Mouse (Mus musculus) E14TG2a.4 (cell line): ENCODE measurements around the gene Ndel1.
A peak's percentile ranks its signal among the peaks of the same experiment; 100 is the strongest.

Experiments used
- H3K27me3 ChIP-seq: 2 replicates; pipeline ENCODE4 v1.6.1; 2014; ENCODE audit warnings: low read length, control low read depth; ENCODE audit not compliant: insufficient read depth
- H3K36me3 ChIP-seq: 2 replicates; pipeline ENCODE4 v1.6.1; 2014; ENCODE audit warnings: low read length, control low read depth; ENCODE audit not compliant: insufficient read depth
- H3K4me1 ChIP-seq: replicated peaks from 2 replicates; pipeline ENCODE4 v1.6.1; 2014; ENCODE audit warnings: low read depth, low read length, control low read depth
- H3K4me3 ChIP-seq: replicated peaks from 2 replicates; pipeline ENCODE4 v1.5.1; 2014; ENCODE audit warnings: mild to moderate bottlenecking, low read length
- H3K9me3 ChIP-seq: 2 replicates; pipeline ENCODE4 v1.6.1; 2014; ENCODE audit warnings: low read length, control low read depth
- CTCF ChIP-seq: conservative IDR thresholded peaks from 2 replicates; pipeline ENCODE4 v1.5.1; 2014; ENCODE audit warnings: low read length
- NANOG ChIP-seq: IDR thresholded peaks from 2 replicates; pipeline ENCODE4 v1.6.1; 2014; ENCODE audit warnings: borderline replicate concordance, low read length, mixed read lengths
- POU5F1 ChIP-seq: IDR thresholded peaks from 2 replicates; pipeline ENCODE4 v1.6.1; 2014; ENCODE audit warnings: low read length, borderline replicate concordance

The Ndel1 gene

GRCm38 (mm10) chr11:68904375-68905137 lies 32.9 kb upstream of the Ndel1 start:
- peaks cover 56% of the 10 kb centered on the region for H3K36me3 ChIP-seq

GRCm38 (mm10) chr11:68903775-68904174 lies 32.1 kb upstream of the Ndel1 start:
- Histone ChIP-seq H3K4me3 (peak overlapping the region; percentile 95), H3K9me3 (no peaks in the 10 kb centered on the region), H3K36me3 (peaks cover 56% of the 10 kb centered on the region), H3K4me1 (peaks cover 38% of the 10 kb centered on the region), H3K27me3 (peaks cover 10% of the 10 kb centered on the region)
- TF ChIP-seq POU5F1: no peak
- no peak for TF ChIP-seq CTCF

More at GRCm38 (mm10) chr11:68904375-68905137, 32.9 kb upstream of the Ndel1 start:
- Histone ChIP-seq H3K4me3 (peak overlapping the region; percentile 95), H3K27me3 (peaks cover 5% of the 10 kb centered on the region), H3K4me1 (peaks cover 43% of the 10 kb centered on the region), H3K9me3 (no peaks in the 10 kb centered on the region)
- TF ChIP-seq NANOG (no peak), CTCF (peak; percentile 77), POU5F1 (no peak)

GRCm38 (mm10) chr11:68902823-68903222 lies 31.2 kb upstream of the Ndel1 start:
- H3K36me3 ChIP-seq: peaks cover 56% of the 10 kb centered on the region
- no peaks in the 10 kb centered on the region for H3K9me3 ChIP-seq
- H3K27me3 ChIP-seq: peaks cover 10% of the 10 kb centered on the region
- TF ChIP-seq POU5F1 (no peak), CTCF (no peak), NANOG (no peak)
- H3K4me3 ChIP-seq: peak overlapping the region; percentile 95
- peaks cover 40% of the 10 kb centered on the region for H3K4me1 ChIP-seq

GRCm38 (mm10) chr11:68902367-68902766 lies 30.7 kb upstream of the Ndel1 start:
- Histone ChIP-seq H3K36me3 (peaks cover 56% of the 10 kb centered on the region), H3K27me3 (peaks cover 10% of the 10 kb centered on the region), H3K9me3 (no peaks in the 10 kb centered on the region), H3K4me1 (peaks cover 40% of the 10 kb centered on the region), H3K4me3 (peak overlapping the region; percentile 95)
- TF ChIP-seq CTCF (no peak), POU5F1 (no peak), NANOG (no peak)

GRCm38 (mm10) chr11:68902047-68902364 lies 30.3 kb upstream of the Ndel1 start:
- no peak for TF ChIP-seq POU5F1
- no peak for TF ChIP-seq CTCF
- no peak for TF ChIP-seq NANOG
- Histone ChIP-seq H3K4me1 (peaks cover 40% of the 10 kb centered on the region), H3K4me3 (peak overlapping the region; percentile 95), H3K36me3 (peaks cover 52% of the 10 kb centered on the region), H3K9me3 (no peaks in the 10 kb centered on the region), H3K27me3 (peaks cover 10% of the 10 kb centered on the region)

GRCm38 (mm10) chr11:68901351-68902046 lies 29.8 kb upstream of the Ndel1 start, which contains the start of gene Rpl26:
Gene Rpl26, plus strand, starts transcription at chr11:68901583.
- Histone ChIP-seq H3K9me3 (no peaks in the 10 kb centered on the region), H3K27me3 (peaks cover 10% of the 10 kb centered on the region), H3K4me3 (peak within 1 kb of the TSS; percentile 95), H3K4me1 (peaks cover 40% of the 10 kb centered on the region), H3K36me3 (peaks cover 48% of the 10 kb centered on the region)
- TF ChIP-seq CTCF: peak; percentile 98
- TF ChIP-seq NANOG: no peak
- TF ChIP-seq POU5F1: no peak

GRCm38 (mm10) chr11:68900519-68901350 lies 29.1 kb upstream of the Ndel1 start:
- peaks cover 40% of the 10 kb centered on the region for H3K36me3 ChIP-seq
- H3K27me3 ChIP-seq: peaks cover 10% of the 10 kb centered on the region
- H3K4me1 ChIP-seq: peaks cover 35% of the 10 kb centered on the region
- H3K4me3 ChIP-seq: peak overlapping the region; percentile 95
- TF ChIP-seq POU5F1 (no peak), CTCF (no peak), NANOG (no peak)
- no peaks in the 10 kb centered on the region for H3K9me3 ChIP-seq

GRCm38 (mm10) chr11:68899815-68900214 lies 28.2 kb upstream of the Ndel1 start:
- TF ChIP-seq CTCF (no peak), POU5F1 (no peak), NANOG (no peak)
- Histone ChIP-seq H3K27me3 (peaks cover 10% of the 10 kb centered on the region), H3K36me3 (peaks cover 31% of the 10 kb centered on the region), H3K4me1 (peaks cover 28% of the 10 kb centered on the region), H3K9me3 (no peaks in the 10 kb centered on the region), H3K4me3 (no peak overlapping the region)
